8 mouse cellular contexts compared by ENCODE assay signal in genomic region chr19:45036867-45037266, GRCm38 (mm10). TPM values are rescaled to one million over a fixed set of nuclear protein-coding genes. Genes with fewer than 3 reads are reported as not detected.
DNase-seq lines count a peak whose midpoint lies in the region; ATAC-seq and TF ChIP-seq lines count a peak whose summit lies in the region.

No protein-coding gene starts in this region.

- no peak overlapping the region for H3K9ac ChIP-seq in hindbrain, embryonic 11.5 days (ENCODE audit: low read depth, low read length)
- no peak overlapping the region for H3K9ac ChIP-seq in hindbrain, embryonic 14.5 days

- no peaks in the 10 kb centered on the region for H3K79me3 ChIP-seq in C2C12 (ENCODE audit: low read depth)

- H3K27me3 ChIP-seq in hindbrain, embryonic 11.5 days (ENCODE audit: control insufficient read depth, insufficient read depth, low read length): no peaks in the 10 kb centered on the region
- peaks cover 5% of the 10 kb centered on the region; the same call in 1 of the 2 replicates for H3K27me3 ChIP-seq in hindbrain, embryonic 14.5 days (ENCODE audit: control insufficient read depth, insufficient read depth, low read length)
- peaks cover 7% of the 10 kb centered on the region for H3K27me3 ChIP-seq in C2C12 (ENCODE audit: control insufficient read depth, insufficient read depth, insufficient read length)

- intact Hi-C loops in gastrocnemius, postnatal 36 days (cut with DNase I): no loop called here
- intact Hi-C loops in left cerebral cortex, postnatal 25 days (cut with DNase I): no loop called here

- no peaks in the 10 kb centered on the region; the same call in 1 of the 2 replicates for H3K4me1 ChIP-seq in hindbrain, embryonic 11.5 days (replicated peaks; ENCODE audit: control insufficient read depth, insufficient read depth, low read length)
- H3K4me1 ChIP-seq in hindbrain, embryonic 14.5 days (replicated peaks; ENCODE audit: control insufficient read depth, insufficient read depth, low read length): no peaks in the 10 kb centered on the region

- H3K27ac ChIP-seq in hindbrain, embryonic 11.5 days (ENCODE audit: low read depth, low read length): no peak overlapping the region
- H3K27ac ChIP-seq in hindbrain, embryonic 14.5 days: no peak overlapping the region

- H3K36me3 ChIP-seq in hindbrain, embryonic 11.5 days (ENCODE audit: control insufficient read depth, insufficient read depth, low read length): no peaks in the 10 kb centered on the region
- H3K36me3 ChIP-seq in hindbrain, embryonic 14.5 days (replicated peaks; ENCODE audit: control insufficient read depth, insufficient read depth): no peaks in the 10 kb centered on the region
- no peaks in the 10 kb centered on the region for H3K36me3 ChIP-seq in C2C12 (ENCODE audit: control insufficient read depth, insufficient read depth)

- H3K4me2 ChIP-seq in hindbrain, embryonic 11.5 days (replicated peaks; ENCODE audit: low read depth, low read length): no peak overlapping the region
- no peak overlapping the region for H3K4me2 ChIP-seq in hindbrain, embryonic 14.5 days (replicated peaks)

- 25% methylated on average over 16 of the region's 16 CpGs for WGBS in hindbrain, embryonic 11.5 days
- WGBS in hindbrain, embryonic 14.5 days: 36% methylated on average over 16 of the region's 16 CpGs

- peak; percentile 87 for TF ChIP-seq CTCF in C2C12 (IDR thresholded peaks at IDR 0.05; ENCODE audit: control insufficient read depth, insufficient read depth, insufficient read length)

- no peaks in the 10 kb centered on the region for H3K9me3 ChIP-seq in hindbrain, embryonic 11.5 days (ENCODE audit: control insufficient read depth, low read length)
- H3K9me3 ChIP-seq in hindbrain, embryonic 14.5 days (ENCODE audit: control insufficient read depth, low read length): no peaks in the 10 kb centered on the region

- no peak overlapping the region for H3K4me3 ChIP-seq in hindbrain, embryonic 11.5 days (ENCODE audit: low read depth, low read length)
- H3K4me3 ChIP-seq in hindbrain, embryonic 14.5 days (replicated peaks; ENCODE audit: low read length): no peak overlapping the region
- no peak overlapping the region for H3K4me3 ChIP-seq in C2C12 (ENCODE audit: insufficient read depth, poor library complexity, severe bottlenecking)

- ATAC-seq in hindbrain, embryonic 11.5 days (ENCODE audit: low FRiP score): 0 out of 2 replicates have a peak, but pooled peaks have one; percentile 22
- no peak for ATAC-seq in hindbrain, embryonic 14.5 days (ENCODE audit: low FRiP score)

- no peaks in the 10 kb centered on the region for H3K79me2 ChIP-seq in C2C12 (ENCODE audit: control insufficient read depth, insufficient read depth)

- no peak overlapping the region for H3ac ChIP-seq in C2C12 (ENCODE audit: control insufficient read depth, insufficient read length, low read depth)

- DNase-seq in hindbrain, embryonic 11.5 days (ENCODE audit: low spot score): peak; percentile 63
- DNase-seq in hindbrain, embryonic 14.5 days (ENCODE audit: low spot score): no peak
- peak; percentile 89 for DNase-seq in adrenal gland, postnatal 14 days
- DNase-seq in gastrocnemius, postnatal 36 days: peak; percentile 59 to 66
- DNase-seq in lung, postnatal 10 days: peak; percentile 81
- DNase-seq in layer of hippocampus, postnatal 14 days (ENCODE audit: low spot score in 2 of 2): no peak
- DNase-seq in left cerebral cortex, postnatal 25 days (ENCODE audit: low spot score in 2 of 2): no peak

TF ChIP-seq in C2C12, 6 proteins besides CTCF, POLR2A, EP300 and RAD21:
- TF ChIP-seq CEBPB (IDR thresholded peaks at IDR 0.05; ENCODE audit: low read depth) (no peak), MAX (IDR thresholded peaks at IDR 0.05) (no peak), FOSL1 (IDR thresholded peaks at IDR 0.05; ENCODE audit: insufficient read depth, low read length, poor library complexity, severe bottlenecking) (no peak), USF1 (IDR thresholded peaks at IDR 0.05; ENCODE audit: low read depth) (no peak), MYOD1 (IDR thresholded peaks at IDR 0.05; ENCODE audit: control insufficient read depth, insufficient read length, low read depth) (no peak), MYOG (IDR thresholded peaks at IDR 0.05; ENCODE audit: control insufficient read depth, extremely low read depth, insufficient read length) (no peak)
TF ChIP-seq in C2C12: peak in this region for 0.

RNA-seq across cellular contexts. Expression of gene Pdzd7, which starts 8.7 kb away (rescaled TPM):
- 0.62 TPM in 1 of 2 replicates, not detected in the other for polyA plus RNA-seq in hindbrain, embryonic 11.5 days (2014; fragmentation: Nextera tagmentation; extraction: Ambion mirVana)
- polyA plus RNA-seq in hindbrain, embryonic 14.5 days (2014; fragmentation: Nextera tagmentation; extraction: Ambion mirVana): 2.5 and 2.9 TPM in 2 replicates
- 0.14 TPM for polyA plus RNA-seq in C2C12 (2012; fragmentation: generic; extraction: Trizol)
- total RNA-seq in adrenal gland, postnatal 14 days (2021): not detected in 2 replicates
- total RNA-seq in gastrocnemius, postnatal 36 days (2021): 1 to 10 TPM; 5.1 to 5.7 TPM
- total RNA-seq in layer of hippocampus, postnatal 14 days (2021): 1 to 10 TPM; 2.1 to 2.3 TPM
- 1 to 10 TPM; 4.2 to 4.6 TPM for total RNA-seq in left cerebral cortex, postnatal 25 days (2021)

RNA-seq across cellular contexts. Expression of gene Sfxn3, which starts 10.4 kb away (rescaled TPM):
- polyA plus RNA-seq in hindbrain, embryonic 11.5 days (2014; fragmentation: Nextera tagmentation; extraction: Ambion mirVana): 22.7 and 23.8 TPM in 2 replicates
- polyA plus RNA-seq in hindbrain, embryonic 14.5 days (2014; fragmentation: Nextera tagmentation; extraction: Ambion mirVana): 67.8 and 77.0 TPM in 2 replicates
- 29.2 TPM for polyA plus RNA-seq in C2C12 (2012; fragmentation: generic; extraction: Trizol)
- total RNA-seq in adrenal gland, postnatal 14 days (2021): 51.7 and 58.1 TPM in 2 replicates
- 10 to 100 TPM; 17.8 to 19.8 TPM for total RNA-seq in gastrocnemius, postnatal 36 days (2021)
- 100 to 1,000 TPM; 113 to 117 TPM for total RNA-seq in layer of hippocampus, postnatal 14 days (2021)
- total RNA-seq in left cerebral cortex, postnatal 25 days (2021): 100 to 1,000 TPM; 107 to 129 TPM

RNA-seq across cellular contexts. Expression of gene Lzts2, which starts 22.7 kb away (rescaled TPM):
- 39.7 and 41.0 TPM in 2 replicates for polyA plus RNA-seq in hindbrain, embryonic 11.5 days (2014; fragmentation: Nextera tagmentation; extraction: Ambion mirVana)
- polyA plus RNA-seq in hindbrain, embryonic 14.5 days (2014; fragmentation: Nextera tagmentation; extraction: Ambion mirVana): 18.8 and 20.1 TPM in 2 replicates
- 59.2 TPM for polyA plus RNA-seq in C2C12 (2012; fragmentation: generic; extraction: Trizol)
- 70.4 and 77.4 TPM in 2 replicates for total RNA-seq in adrenal gland, postnatal 14 days (2021)
- 10 to 100 TPM; 19.3 to 20.1 TPM for total RNA-seq in gastrocnemius, postnatal 36 days (2021)
- total RNA-seq in layer of hippocampus, postnatal 14 days (2021): 10 to 100 TPM; 24.0 to 24.6 TPM
- total RNA-seq in left cerebral cortex, postnatal 25 days (2021): 10 to 100 TPM; 30.8 to 32.2 TPM

RNA-seq across cellular contexts. Expression of gene Mrpl43, which starts 30.6 kb away (rescaled TPM):
- polyA plus RNA-seq in hindbrain, embryonic 11.5 days (2014; fragmentation: Nextera tagmentation; extraction: Ambion mirVana): 69.0 and 75.0 TPM in 2 replicates
- 75.8 and 85.4 TPM in 2 replicates for polyA plus RNA-seq in hindbrain, embryonic 14.5 days (2014; fragmentation: Nextera tagmentation; extraction: Ambion mirVana)
- 63.0 TPM for polyA plus RNA-seq in C2C12 (2012; fragmentation: generic; extraction: Trizol)
- 45.6 and 50.0 TPM in 2 replicates for total RNA-seq in adrenal gland, postnatal 14 days (2021)
- 10 to 100 TPM; 33.7 to 35.1 TPM for total RNA-seq in gastrocnemius, postnatal 36 days (2021)
- total RNA-seq in layer of hippocampus, postnatal 14 days (2021): 10 to 100 TPM; 46.2 to 47.5 TPM
- 10 to 100 TPM; 40.2 to 44.2 TPM for total RNA-seq in left cerebral cortex, postnatal 25 days (2021)

RNA-seq across cellular contexts. Expression of gene Twnk, which starts 31.4 kb away (rescaled TPM):
- polyA plus RNA-seq in hindbrain, embryonic 11.5 days (2014; fragmentation: Nextera tagmentation; extraction: Ambion mirVana): 15.0 and 16.6 TPM in 2 replicates
- polyA plus RNA-seq in hindbrain, embryonic 14.5 days (2014; fragmentation: Nextera tagmentation; extraction: Ambion mirVana): 7.1 and 9.4 TPM in 2 replicates
- polyA plus RNA-seq in C2C12 (2012; fragmentation: generic; extraction: Trizol): 12.1 TPM
- total RNA-seq in adrenal gland, postnatal 14 days (2021): 27.5 and 30.7 TPM in 2 replicates
- 10 to 100 TPM; 14.6 to 20.2 TPM for total RNA-seq in gastrocnemius, postnatal 36 days (2021)
- total RNA-seq in layer of hippocampus, postnatal 14 days (2021): 10 to 100 TPM; 14.7 to 15.2 TPM
- total RNA-seq in left cerebral cortex, postnatal 25 days (2021): 10 to 100 TPM; 14.0 to 15.7 TPM

Comparison
In these comparisons a context has a peak if more than half of its experiments do, and no peak if none do; other contexts are left out.
1. DNase-seq: peak in hindbrain, embryonic 11.5 days (single experiment), adrenal gland, postnatal 14 days (single experiment), gastrocnemius, postnatal 36 days (2 of 2) and lung, postnatal 10 days (single experiment); none in hindbrain, embryonic 14.5 days (single experiment), layer of hippocampus, postnatal 14 days (0 of 2) and left cerebral cortex, postnatal 25 days (0 of 2).